Mouse (Mus musculus): ENCODE results near the gene Olfr406.

Olfr406 gene

DNA sequence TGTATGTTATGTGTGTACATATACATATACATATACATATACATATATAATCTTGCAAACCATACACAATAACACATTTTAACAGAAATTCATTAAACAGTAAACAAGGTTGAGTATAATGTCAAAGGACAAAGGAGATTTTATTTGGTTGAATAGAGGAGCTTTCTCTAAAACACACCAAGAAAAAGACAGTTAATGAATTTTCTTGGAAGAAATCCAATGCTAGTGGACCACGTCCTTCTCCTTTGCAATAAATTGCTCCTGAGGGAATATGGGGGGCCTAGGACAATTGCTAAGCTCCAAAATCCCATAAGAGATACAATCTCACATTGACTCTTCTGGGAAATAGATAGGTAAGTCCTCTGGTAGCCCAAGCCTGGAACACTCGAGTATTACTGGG lies at the start of gene Olfr406:
Olfr406 (plus strand) TSS at position 301 of the 400 bp plus-strand sequence.
- DNase-seq (ENCODE audit: low read depth, low spot score): no peak

DNA sequence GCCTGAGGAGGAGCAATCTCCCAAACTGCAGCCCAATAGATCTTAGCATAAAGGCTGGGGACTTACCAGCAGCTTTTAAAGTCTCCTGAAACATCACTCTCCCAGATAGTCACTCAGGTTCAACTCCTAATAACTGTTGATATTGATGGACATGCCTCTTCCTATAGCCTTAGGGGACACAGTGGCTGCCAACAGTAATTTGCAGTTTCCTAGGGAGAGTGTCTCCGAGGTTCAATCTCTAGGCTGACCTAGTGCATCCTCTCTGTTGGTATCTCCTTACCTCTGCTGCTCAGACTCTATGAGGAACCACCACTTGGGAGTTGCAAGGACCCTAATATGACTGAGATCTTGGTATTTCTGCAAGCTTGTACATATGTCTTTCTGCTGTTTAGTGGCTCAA lies 48.3 kb upstream of the Olfr406 start, which contains the start of gene Olfr43:
Olfr43 (minus strand) TSS at position 101 of the 400 bp plus-strand sequence.
- DNase-seq (ENCODE audit: low read depth, low spot score): no peak

DNA sequence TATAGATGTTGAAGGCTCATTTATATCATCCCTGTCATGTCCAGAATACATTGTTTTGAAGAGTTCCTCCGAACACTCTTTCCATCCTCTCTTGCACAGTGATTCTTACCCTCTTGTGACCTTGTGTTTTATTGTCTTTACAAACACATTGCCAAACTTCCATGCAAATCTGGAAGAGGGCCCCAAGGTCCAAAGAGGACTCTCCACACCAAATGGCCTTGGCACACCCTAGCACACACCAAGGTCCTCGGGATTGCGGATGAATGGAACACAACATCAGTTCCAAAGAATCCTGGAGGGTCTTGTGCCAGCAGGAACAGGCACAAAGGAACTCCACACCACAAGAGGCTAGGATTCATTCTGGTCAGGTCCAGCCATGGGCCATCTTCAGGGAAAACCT lies 18.4 kb upstream of the Olfr406 start:
- DNase-seq (ENCODE audit: low read depth, low spot score): no peak

DNA sequence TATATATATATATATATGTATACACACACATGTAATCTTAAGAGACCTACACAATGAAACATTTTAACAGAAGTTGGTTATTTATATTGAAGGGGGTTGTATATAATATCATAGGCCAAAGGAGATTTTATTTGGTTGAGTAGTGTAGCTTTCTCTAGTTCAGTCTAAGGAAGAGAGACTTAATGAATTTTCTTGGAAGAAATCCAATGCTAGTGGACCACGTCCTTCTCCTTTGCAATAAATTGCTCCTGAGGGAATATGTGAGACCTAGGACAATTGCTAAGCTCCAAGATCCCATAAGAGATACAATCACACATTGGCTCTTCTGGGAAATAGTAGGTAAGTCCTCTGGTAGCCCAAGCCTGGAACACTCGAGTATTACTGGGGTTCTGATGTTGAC lies 23.8 kb downstream of the Olfr406 start, which contains the start of gene Olfr59:
Olfr59 (plus strand) TSS at position 301 of the 400 bp plus-strand sequence.
- no peak for DNase-seq (ENCODE audit: low read depth, low spot score)

DNA sequence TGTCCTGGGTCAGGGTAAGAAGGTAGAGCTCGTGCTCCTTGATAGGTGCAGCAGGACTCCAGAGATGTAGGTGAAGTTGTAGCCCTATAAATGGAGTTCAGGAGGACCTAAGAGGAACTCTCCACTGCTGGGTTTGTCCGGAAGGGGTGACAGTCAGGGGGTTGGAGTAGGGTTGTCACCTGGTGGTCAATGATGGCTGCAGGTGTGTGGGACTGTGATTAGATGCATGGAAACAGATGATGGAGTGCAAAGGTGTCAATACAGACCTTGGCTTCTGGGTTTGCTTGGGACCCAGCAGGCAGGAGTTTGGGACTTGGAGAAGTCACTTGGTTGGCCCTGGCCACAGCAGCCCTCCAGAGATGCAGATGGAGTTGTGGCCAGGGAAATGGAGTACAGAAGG lies 27.6 kb downstream of the Olfr406 start:
- no peak for DNase-seq (ENCODE audit: low read depth, low spot score)

Measured in forelimb bud, embryonic 11.5 days (tissue).